Mouse (Mus musculus): Measurements from ENCODE around the gene Adam15.

The Adam15 gene

GRCm38 (mm10) chr3:89354816-89355511 lies 5.2 kb upstream of the Adam15 start:
- Histone ChIP-seq H3K27me3 (ENCODE audit: insufficient read depth, low read length) (peaks cover 86% of the 10 kb centered on the region), H3K4me3 (replicated peaks; ENCODE audit: low read length) (no peak overlapping the region), H3K9me3 (ENCODE audit: low read length) (no peaks in the 10 kb centered on the region), H3K36me3 (ENCODE audit: insufficient read depth, low read length) (no peaks in the 10 kb centered on the region), H3K4me1 (replicated peaks; ENCODE audit: low read depth, low read length) (peaks cover 52% of the 10 kb centered on the region)
- TF ChIP-seq NANOG (IDR thresholded peaks at IDR 0.05; ENCODE audit: borderline replicate concordance, low read length): no peak
- peak; percentile 98 for TF ChIP-seq CTCF (conservative IDR thresholded peaks at IDR 0.05; ENCODE audit: low read length)

- TF ChIP-seq POU5F1 (IDR thresholded peaks at IDR 0.05; ENCODE audit: borderline replicate concordance, low read length) (no peak), CTCF (conservative IDR thresholded peaks at IDR 0.05; ENCODE audit: low read length) (no peak), NANOG (IDR thresholded peaks at IDR 0.05; ENCODE audit: borderline replicate concordance, low read length) (no peak)
- peaks cover 58% of the 10 kb centered on the region for H3K4me1 ChIP-seq (replicated peaks; ENCODE audit: low read depth, low read length)
- no peak overlapping the region for H3K4me3 ChIP-seq (replicated peaks; ENCODE audit: low read length)
- H3K27me3 ChIP-seq (ENCODE audit: insufficient read depth, low read length): peaks cover 81% of the 10 kb centered on the region
- no peaks in the 10 kb centered on the region for H3K9me3 ChIP-seq (ENCODE audit: low read length)
- peaks cover 19% of the 10 kb centered on the region for H3K36me3 ChIP-seq (ENCODE audit: insufficient read depth, low read length)
These were observed 1.5 kb upstream of the Adam15 start for GRCm38 (mm10) chr3:89351271-89351670.

GRCm38 (mm10) chr3:89348911-89349868 lies 606 bp downstream of the Adam15 start:
- no peaks in the 10 kb centered on the region for H3K9me3 ChIP-seq (ENCODE audit: low read length)
- peak overlapping the region; percentile 93 for H3K4me3 ChIP-seq (replicated peaks; ENCODE audit: low read length)
- peaks cover 67% of the 10 kb centered on the region for H3K27me3 ChIP-seq (ENCODE audit: insufficient read depth, low read length)
- H3K4me1 ChIP-seq (replicated peaks; ENCODE audit: low read depth, low read length): peaks cover 44% of the 10 kb centered on the region
- TF ChIP-seq POU5F1 (IDR thresholded peaks at IDR 0.05; ENCODE audit: borderline replicate concordance, low read length) (no peak), CTCF (conservative IDR thresholded peaks at IDR 0.05; ENCODE audit: low read length) (no peak), NANOG (IDR thresholded peaks at IDR 0.05; ENCODE audit: borderline replicate concordance, low read length) (no peak)
- H3K36me3 ChIP-seq (ENCODE audit: insufficient read depth, low read length): peaks cover 37% of the 10 kb centered on the region

- Histone ChIP-seq H3K4me1 (replicated peaks; ENCODE audit: low read depth, low read length) (peaks cover 33% of the 10 kb centered on the region), H3K9me3 (ENCODE audit: low read length) (no peaks in the 10 kb centered on the region), H3K27me3 (ENCODE audit: insufficient read depth, low read length) (peaks cover 55% of the 10 kb centered on the region), H3K4me3 (replicated peaks; ENCODE audit: low read length) (no peak overlapping the region), H3K36me3 (ENCODE audit: insufficient read depth, low read length) (peaks cover 50% of the 10 kb centered on the region)
- TF ChIP-seq CTCF (conservative IDR thresholded peaks at IDR 0.05; ENCODE audit: low read length) (no peak), POU5F1 (IDR thresholded peaks at IDR 0.05; ENCODE audit: borderline replicate concordance, low read length) (no peak), NANOG (IDR thresholded peaks at IDR 0.05; ENCODE audit: borderline replicate concordance, low read length) (no peak)
These were observed 1.9 kb downstream of the Adam15 start for GRCm38 (mm10) chr3:89347916-89348315.

- Histone ChIP-seq H3K36me3 (ENCODE audit: insufficient read depth, low read length) (peaks cover 59% of the 10 kb centered on the region), H3K27me3 (ENCODE audit: insufficient read depth, low read length) (peaks cover 45% of the 10 kb centered on the region), H3K4me1 (replicated peaks; ENCODE audit: low read depth, low read length) (peaks cover 30% of the 10 kb centered on the region), H3K9me3 (ENCODE audit: low read length) (no peaks in the 10 kb centered on the region), H3K4me3 (replicated peaks; ENCODE audit: low read length) (no peak overlapping the region)
- TF ChIP-seq POU5F1 (IDR thresholded peaks at IDR 0.05; ENCODE audit: borderline replicate concordance, low read length): no peak
These were observed 2.8 kb downstream of the Adam15 start for GRCm38 (mm10) chr3:89346815-89347540.

- H3K4me3 ChIP-seq (replicated peaks; ENCODE audit: low read length): no peak overlapping the region
- TF ChIP-seq CTCF (conservative IDR thresholded peaks at IDR 0.05; ENCODE audit: low read length): no peak
- TF ChIP-seq NANOG (IDR thresholded peaks at IDR 0.05; ENCODE audit: borderline replicate concordance, low read length): no peak
- no peak for TF ChIP-seq POU5F1 (IDR thresholded peaks at IDR 0.05; ENCODE audit: borderline replicate concordance, low read length)
- peaks cover 15% of the 10 kb centered on the region for H3K27me3 ChIP-seq (ENCODE audit: insufficient read depth, low read length)
- peaks cover 37% of the 10 kb centered on the region for H3K4me1 ChIP-seq (replicated peaks; ENCODE audit: low read depth, low read length)
- H3K9me3 ChIP-seq (ENCODE audit: low read length): no peaks in the 10 kb centered on the region
- peaks cover 72% of the 10 kb centered on the region for H3K36me3 ChIP-seq (ENCODE audit: insufficient read depth, low read length)
These were observed 6.5 kb downstream of the Adam15 start for GRCm38 (mm10) chr3:89343279-89343678.

GRCm38 (mm10) chr3:89341794-89342193 lies 8.0 kb downstream of the Adam15 start:
- peaks cover 2% of the 10 kb centered on the region; the same call in 1 of the 2 replicates for H3K27me3 ChIP-seq (ENCODE audit: insufficient read depth, low read length)
- peaks cover 59% of the 10 kb centered on the region for H3K36me3 ChIP-seq (ENCODE audit: insufficient read depth, low read length)
- H3K9me3 ChIP-seq (ENCODE audit: low read length): no peaks in the 10 kb centered on the region
- peaks cover 39% of the 10 kb centered on the region for H3K4me1 ChIP-seq (replicated peaks; ENCODE audit: low read depth, low read length)
- no peak overlapping the region for H3K4me3 ChIP-seq (replicated peaks; ENCODE audit: low read length)
- TF ChIP-seq NANOG (IDR thresholded peaks at IDR 0.05; ENCODE audit: borderline replicate concordance, low read length) (no peak), CTCF (conservative IDR thresholded peaks at IDR 0.05; ENCODE audit: low read length) (no peak), POU5F1 (IDR thresholded peaks at IDR 0.05; ENCODE audit: borderline replicate concordance, low read length) (no peak)

- Histone ChIP-seq H3K4me1 (replicated peaks; ENCODE audit: low read depth, low read length) (peaks cover 51% of the 10 kb centered on the region), H3K36me3 (ENCODE audit: insufficient read depth, low read length) (peaks cover 49% of the 10 kb centered on the region), H3K9me3 (ENCODE audit: low read length) (no peaks in the 10 kb centered on the region), H3K27me3 (ENCODE audit: insufficient read depth, low read length) (no peaks in the 10 kb centered on the region), H3K4me3 (replicated peaks; ENCODE audit: low read length) (peak overlapping the region; percentile 72)
- TF ChIP-seq NANOG (IDR thresholded peaks at IDR 0.05; ENCODE audit: borderline replicate concordance, low read length): no peak
- TF ChIP-seq CTCF (conservative IDR thresholded peaks at IDR 0.05; ENCODE audit: low read length): peak; percentile 92
- TF ChIP-seq POU5F1 (IDR thresholded peaks at IDR 0.05; ENCODE audit: borderline replicate concordance, low read length): no peak
These were observed 9.3 kb downstream of the Adam15 start for GRCm38 (mm10) chr3:89340465-89340864.
